Mouse (Mus musculus): ENCODE results near the gene Rilp.

Rilp gene

GRCm38 (mm10) chr11:75558101-75558500 lies 48.2 kb downstream of the Rilp start:
- in situ Hi-C loops (cut with MboI), result no loop called here

DNA sequence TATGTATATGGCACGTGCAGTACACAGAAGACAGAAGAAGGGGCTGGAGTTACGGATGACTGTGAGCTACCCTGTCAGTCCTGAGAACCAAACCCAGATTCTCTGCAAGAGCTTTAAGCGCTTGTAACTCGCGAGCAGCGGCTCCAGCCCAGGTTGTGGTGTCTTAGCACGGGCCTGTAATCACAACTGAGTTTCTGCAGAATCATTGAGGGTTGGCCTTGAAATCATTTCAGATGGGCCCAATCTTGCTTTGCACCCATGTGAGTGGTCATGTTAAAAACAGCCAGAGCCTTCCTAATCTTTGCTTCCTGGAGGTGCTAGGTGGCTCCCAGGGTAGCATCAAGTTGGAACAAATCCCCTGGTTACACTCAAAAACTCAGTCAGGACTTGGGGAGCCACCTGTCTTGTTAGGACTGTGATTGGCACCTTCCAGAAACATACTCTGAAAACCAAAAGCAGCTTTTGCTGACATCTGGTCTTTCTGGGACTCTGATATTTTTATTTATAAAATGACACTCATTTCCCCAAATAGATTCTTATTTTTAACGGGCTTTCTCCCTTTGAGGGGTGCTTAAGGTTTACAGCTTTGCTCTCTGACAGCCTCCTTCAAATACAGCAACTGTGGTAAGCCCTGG lies 50.1 kb downstream of the Rilp start:
- in situ Hi-C loops (cut with MboI), result no loop called here

DNA sequence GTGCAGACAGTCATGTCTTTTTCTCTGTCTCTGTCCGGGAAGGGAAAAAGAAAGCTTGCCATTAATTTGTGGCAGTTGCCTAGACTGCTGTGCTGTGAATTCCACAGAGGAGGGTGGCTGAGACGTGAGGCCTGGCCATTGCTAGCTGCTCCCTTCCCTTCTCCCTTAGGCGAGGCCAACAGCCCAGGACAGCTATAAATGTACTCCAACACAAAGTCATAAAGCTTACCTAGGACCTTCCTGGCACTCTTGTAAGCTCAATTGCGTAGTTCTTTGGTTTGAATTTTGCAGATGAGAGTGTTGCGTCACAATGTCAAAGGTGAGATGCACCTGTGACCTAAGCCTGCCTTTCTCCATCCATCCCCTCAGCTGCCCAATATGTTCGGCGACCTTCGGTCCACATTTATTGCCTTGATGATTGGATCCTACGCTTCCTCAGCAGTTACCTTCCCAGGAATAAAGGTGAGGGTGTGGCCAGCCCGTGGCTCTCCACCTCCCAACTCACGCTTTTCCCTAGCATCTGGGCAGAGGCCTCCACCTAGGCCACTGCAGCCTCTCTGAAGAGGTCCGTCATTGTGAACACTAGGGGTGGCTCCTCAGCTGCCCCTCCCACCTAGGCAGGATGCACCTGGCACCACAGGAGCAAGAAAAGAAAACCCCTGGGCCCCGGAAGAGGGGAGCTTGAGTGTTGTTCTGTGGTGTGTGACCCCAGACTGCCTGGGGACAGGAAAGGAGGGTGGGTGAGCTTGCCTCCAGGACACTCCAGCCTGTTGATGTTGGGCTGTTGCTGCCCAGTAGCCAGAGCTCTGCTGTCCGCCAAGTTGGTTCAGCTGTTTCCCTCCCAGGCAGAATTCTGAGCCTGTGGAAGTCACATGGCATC lies 50.9 kb downstream of the Rilp start:
- in situ Hi-C loops (cut with MboI), result no loop called here

- in situ Hi-C loops (cut with MboI), result no loop called here
Measured at GRCm38 (mm10) chr11:75561410-75561791, 51.5 kb downstream of the Rilp start.

All from mature B cell (primary cell).